Mouse (Mus musculus): ENCODE results near the gene Adam12.

DNA sequence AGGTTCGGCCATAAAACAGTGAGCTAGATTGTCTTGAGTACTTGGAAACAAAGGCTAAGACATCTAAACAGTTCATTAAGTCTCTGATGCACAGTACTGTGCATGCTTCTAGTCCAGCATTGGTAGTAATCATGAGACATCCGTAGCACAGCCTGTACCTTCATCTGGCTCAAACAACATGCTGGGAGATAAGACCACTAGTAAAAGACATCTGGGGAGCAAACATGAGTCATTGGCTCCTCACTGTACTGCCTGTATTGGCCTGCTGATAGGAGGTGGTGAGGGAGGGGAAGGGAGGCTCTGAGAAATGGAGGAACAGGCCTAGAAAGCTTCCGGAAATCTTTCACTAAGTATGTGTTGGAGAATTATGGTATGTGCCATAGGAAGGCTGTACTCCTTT, 124.1 kb downstream of the Adam12 start:
- TF ChIP-seq CTCF (IDR thresholded peaks at IDR 0.05; ENCODE audit: extremely low read depth, insufficient read depth, low read length), result no peak
- TF ChIP-seq POLR2A (IDR thresholded peaks at IDR 0.05; ENCODE audit: extremely low read depth, insufficient read depth, low read length), result no peak

Data from cortical plate, adult 2 months (tissue).